Mouse (Mus musculus): ENCODE results near the gene Pgls. TPM values are rescaled to one million over a fixed set of nuclear protein-coding genes. Genes with fewer than 3 reads are reported as not detected.

Pgls gene
- total and polyA plus RNA-seq, 3 experiments: 39.7 to 360 (median 87.2) TPM

DNA sequence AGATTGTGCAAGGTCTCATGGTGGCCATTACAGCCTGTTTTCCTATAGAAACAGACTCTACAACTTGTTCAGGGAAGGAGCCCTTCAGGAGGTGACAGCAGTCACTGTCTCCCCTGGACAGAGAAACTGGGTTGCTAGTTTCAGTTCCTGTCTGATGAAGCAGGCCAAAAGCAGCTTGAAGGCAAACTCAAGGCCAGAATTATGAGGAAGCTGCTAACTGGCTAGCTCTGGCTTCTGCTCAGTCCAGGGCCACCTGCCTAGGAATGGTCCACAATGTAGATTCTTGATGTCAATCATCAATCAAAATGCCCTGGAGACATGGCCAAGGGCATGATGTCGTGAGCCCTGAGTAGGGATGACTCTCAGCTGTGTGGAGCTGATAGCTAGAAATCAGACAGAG is 33.1 kb downstream of the Pgls start:
- Histone ChIP-seq H3K9me3 (replicated peaks) (peaks cover 45% of the 10 kb centered on the region), H3K4me1 (ENCODE audit: insufficient read depth, low read depth, low read length) (peaks cover 24% of the 10 kb centered on the region), H3K36me3 (replicated peaks) (peaks cover 87% of the 10 kb centered on the region), H3K27me3 (ENCODE audit: insufficient read depth, low read length) (peaks cover 4% of the 10 kb centered on the region; the same call in 1 of the 2 replicates), H3K4me3 (ENCODE audit: low read depth, low read length) (no peak overlapping the region)
- TF ChIP-seq GATA1 (IDR thresholded peaks at IDR 0.05; ENCODE audit: borderline replicate concordance, low read length): no peak
- TF ChIP-seq CTCF (IDR thresholded peaks at IDR 0.05; ENCODE audit: low read depth, low read length): no peak
- ATAC-seq (ENCODE audit: extremely low read depth, insufficient number of reproducible peaks, low FRiP score, poor library complexity, severe bottlenecking): no peak
- DNase-seq (ENCODE audit: low spot score): no peak

DNA sequence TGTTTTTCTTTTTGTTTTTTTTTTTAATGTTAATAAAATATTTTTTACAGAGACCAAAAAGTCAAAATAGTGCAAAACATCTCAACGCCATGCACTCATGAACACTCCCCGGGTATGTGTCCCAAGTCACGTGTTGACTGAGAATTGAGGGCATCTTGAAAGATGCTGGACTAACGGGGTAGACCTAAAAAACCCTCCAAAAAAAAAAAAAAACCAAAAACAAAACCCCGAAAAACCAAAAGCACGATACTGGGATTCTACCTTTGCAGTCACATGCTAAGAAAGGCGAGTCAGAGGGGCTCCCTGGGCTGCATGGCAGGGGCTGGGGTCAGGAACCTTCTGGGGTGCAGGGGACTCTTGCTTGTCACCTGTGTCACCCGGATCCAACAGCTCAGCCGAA is 34.8 kb downstream of the Pgls start:
- ATAC-seq (ENCODE audit: extremely low read depth, insufficient number of reproducible peaks, low FRiP score, poor library complexity, severe bottlenecking): no peak
- peaks cover 28% of the 10 kb centered on the region for H3K4me1 ChIP-seq (ENCODE audit: insufficient read depth, low read depth, low read length)
- peaks cover 70% of the 10 kb centered on the region for H3K36me3 ChIP-seq (replicated peaks)

DNA sequence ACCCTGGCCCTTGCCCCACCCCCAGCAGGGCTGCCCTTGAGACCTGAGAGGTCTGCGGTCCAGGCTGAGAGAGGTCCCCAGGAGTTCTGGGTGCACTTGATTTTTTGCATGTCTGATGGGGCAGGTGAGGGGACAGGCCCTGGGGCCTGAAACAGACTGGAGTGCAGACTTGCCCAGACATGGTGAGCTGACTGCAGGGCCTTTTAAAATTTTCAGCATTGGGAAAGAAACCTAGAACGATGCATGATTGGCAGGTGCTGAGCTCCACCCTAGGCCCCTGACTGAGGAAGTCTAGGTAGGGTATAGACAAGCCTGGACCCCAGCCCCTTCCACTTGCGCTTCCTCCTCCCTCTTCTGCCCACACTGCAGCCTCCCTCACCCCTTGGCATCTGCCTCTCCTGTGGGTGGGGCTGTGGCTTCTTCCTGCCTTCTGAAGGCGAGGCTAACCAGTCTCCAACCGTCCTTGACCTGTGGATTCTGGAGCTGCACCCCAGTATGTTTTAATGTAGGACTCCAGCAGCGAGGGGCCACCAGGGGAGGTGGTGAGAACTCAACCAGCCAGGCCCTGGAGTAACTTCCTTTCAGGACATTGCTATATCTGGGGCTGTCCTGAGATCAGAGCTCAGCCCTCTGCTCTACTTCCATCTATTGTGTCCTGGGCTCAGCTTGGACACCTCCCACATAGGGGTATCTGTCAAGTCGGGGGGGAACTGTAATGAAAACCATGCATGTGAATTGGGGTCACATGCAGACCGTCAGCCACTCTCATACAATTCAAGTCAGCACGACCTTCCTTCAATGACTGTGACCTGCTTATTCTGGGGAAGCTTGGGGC is 35.5 kb downstream of the Pgls start:
- Histone ChIP-seq H3K4me1 (ENCODE audit: insufficient read depth, low read depth, low read length) (peaks cover 32% of the 10 kb centered on the region), H3K36me3 (replicated peaks) (peaks cover 63% of the 10 kb centered on the region), H3K27me3 (ENCODE audit: insufficient read depth, low read length) (peaks cover 21% of the 10 kb centered on the region), H3K4me3 (ENCODE audit: low read depth, low read length) (no peak overlapping the region), H3K9me3 (replicated peaks) (peaks cover 26% of the 10 kb centered on the region)
- TF ChIP-seq GATA1 (IDR thresholded peaks at IDR 0.05; ENCODE audit: borderline replicate concordance, low read length) (no peak), GATA2 (IDR thresholded peaks at IDR 0.05; ENCODE audit: borderline replicate concordance, low read depth, low read length) (no peak), CTCF (IDR thresholded peaks at IDR 0.05; ENCODE audit: low read depth, low read length) (no peak), TAL1 (conservative IDR thresholded peaks at IDR 0.05; ENCODE audit: low read depth, low read length) (no peak), POLR2AphosphoS5 (IDR thresholded peaks at IDR 0.05; ENCODE audit: insufficient replicate concordance, low read depth, low read length) (no peak)
- no peak for DNase-seq (ENCODE audit: low spot score)
- ATAC-seq (ENCODE audit: extremely low read depth, insufficient number of reproducible peaks, low FRiP score, poor library complexity, severe bottlenecking): no peak

More for the DNA sequence above, 34.8 kb downstream of the Pgls start:
- peaks cover 18% of the 10 kb centered on the region for H3K27me3 ChIP-seq (ENCODE audit: insufficient read depth, low read length)
- no peak for TF ChIP-seq TAL1 (conservative IDR thresholded peaks at IDR 0.05; ENCODE audit: low read depth, low read length)
- no peak for TF ChIP-seq GATA2 (IDR thresholded peaks at IDR 0.05; ENCODE audit: borderline replicate concordance, low read depth, low read length)
- H3K4me3 ChIP-seq (ENCODE audit: low read depth, low read length): no peak overlapping the region
- H3K9me3 ChIP-seq (replicated peaks): peaks cover 33% of the 10 kb centered on the region
- no peak for DNase-seq (ENCODE audit: low spot score)

DNA sequence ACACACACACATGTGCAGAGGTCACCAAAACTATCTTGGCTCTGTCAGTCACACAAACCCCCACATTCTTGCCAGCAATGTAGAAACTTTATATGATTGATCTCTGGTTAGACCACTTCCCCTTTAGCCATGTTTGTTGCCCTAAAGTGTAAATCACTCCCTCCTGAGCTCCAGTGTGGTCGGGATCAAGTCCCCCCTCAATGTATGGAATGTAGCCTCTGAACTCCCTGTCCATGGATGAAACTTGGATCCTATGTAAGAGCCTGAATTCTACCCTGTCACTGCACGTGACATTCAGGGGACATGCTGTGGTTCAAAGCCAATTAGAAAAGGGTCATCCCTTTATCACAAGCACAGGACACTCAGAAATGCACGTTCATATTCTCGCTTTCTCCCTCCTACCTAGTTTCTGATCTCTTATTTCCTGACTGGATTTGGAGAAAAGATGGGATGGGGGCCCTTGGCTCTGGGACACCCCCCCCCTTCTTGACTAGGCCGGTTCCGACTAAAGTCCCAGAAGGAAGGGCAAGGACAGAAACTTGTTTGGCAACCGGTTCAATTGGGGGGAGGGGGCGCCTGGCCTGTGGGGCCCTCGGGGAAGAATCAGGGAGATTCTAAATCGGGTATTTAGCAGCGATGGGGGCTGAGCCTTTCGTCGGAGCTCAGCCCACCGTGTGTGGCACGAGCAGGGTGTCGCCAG is 36.6 kb downstream of the Pgls start:
- DNase-seq (ENCODE audit: low spot score) (no peak), ATAC-seq (ENCODE audit: extremely low read depth, insufficient number of reproducible peaks, low FRiP score, poor library complexity, severe bottlenecking) (no peak)
- no peak for TF ChIP-seq POLR2AphosphoS5 (IDR thresholded peaks at IDR 0.05; ENCODE audit: insufficient replicate concordance, low read depth, low read length)
- TF ChIP-seq GATA1 (IDR thresholded peaks at IDR 0.05; ENCODE audit: borderline replicate concordance, low read length): no peak
- TF ChIP-seq CTCF (IDR thresholded peaks at IDR 0.05; ENCODE audit: low read depth, low read length): no peak
- TF ChIP-seq GATA2 (IDR thresholded peaks at IDR 0.05; ENCODE audit: borderline replicate concordance, low read depth, low read length): no peak
- no peak for TF ChIP-seq TAL1 (conservative IDR thresholded peaks at IDR 0.05; ENCODE audit: low read depth, low read length)
- H3K36me3 ChIP-seq (replicated peaks): peaks cover 52% of the 10 kb centered on the region
- peaks cover 15% of the 10 kb centered on the region for H3K9me3 ChIP-seq (replicated peaks)
- H3K4me3 ChIP-seq (ENCODE audit: low read depth, low read length): no peak overlapping the region
- H3K4me1 ChIP-seq (ENCODE audit: insufficient read depth, low read depth, low read length): peaks cover 42% of the 10 kb centered on the region
- peaks cover 30% of the 10 kb centered on the region for H3K27me3 ChIP-seq (ENCODE audit: insufficient read depth, low read length)

DNA sequence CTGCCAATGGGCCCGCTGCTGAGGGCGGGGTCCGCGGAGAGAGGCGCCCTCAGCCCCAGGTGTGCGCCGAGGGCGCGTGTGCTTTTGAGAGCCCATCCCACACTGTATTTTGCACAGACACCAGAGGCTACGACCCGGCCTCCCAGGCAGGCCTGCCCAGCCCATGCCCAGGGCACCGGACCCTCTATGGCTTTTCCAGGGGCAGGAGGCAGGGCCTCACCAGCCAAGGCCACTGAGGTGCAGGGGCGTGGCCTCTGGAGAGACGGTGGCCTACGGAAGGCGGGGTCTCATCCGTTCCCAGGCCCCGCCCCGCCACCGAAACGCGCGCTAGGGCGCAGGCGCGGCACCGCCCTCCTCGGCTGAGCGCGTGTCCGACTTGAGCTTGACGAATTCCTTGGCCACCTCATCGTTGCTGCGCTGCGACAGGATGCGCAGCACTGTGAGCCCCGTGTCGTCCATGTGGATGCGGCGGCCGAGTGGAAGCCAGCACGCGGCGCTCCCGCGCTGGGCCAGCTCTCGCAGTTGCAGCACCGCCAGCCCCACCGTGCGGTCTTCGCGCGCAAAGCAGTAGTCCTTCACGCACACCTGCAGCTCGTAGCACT is 37.2 kb downstream of the Pgls start:
- DNase-seq (ENCODE audit: low spot score) (peak; percentile 42), ATAC-seq (ENCODE audit: extremely low read depth, insufficient number of reproducible peaks, low FRiP score, poor library complexity, severe bottlenecking) (no peak)
- Histone ChIP-seq H3K36me3 (replicated peaks) (peaks cover 46% of the 10 kb centered on the region), H3K4me3 (ENCODE audit: low read depth, low read length) (peak overlapping the region; percentile 18; the same call in 1 of the 2 replicates), H3K27me3 (ENCODE audit: insufficient read depth, low read length) (peaks cover 37% of the 10 kb centered on the region), H3K4me1 (ENCODE audit: insufficient read depth, low read depth, low read length) (peaks cover 48% of the 10 kb centered on the region), H3K9me3 (replicated peaks) (peaks cover 13% of the 10 kb centered on the region)
- no peak for TF ChIP-seq CTCF (IDR thresholded peaks at IDR 0.05; ENCODE audit: low read depth, low read length)
- no peak for TF ChIP-seq GATA1 (IDR thresholded peaks at IDR 0.05; ENCODE audit: borderline replicate concordance, low read length)
- TF ChIP-seq POLR2AphosphoS5 (IDR thresholded peaks at IDR 0.05; ENCODE audit: insufficient replicate concordance, low read depth, low read length): no peak
- no peak for TF ChIP-seq GATA2 (IDR thresholded peaks at IDR 0.05; ENCODE audit: borderline replicate concordance, low read depth, low read length)
- no peak for TF ChIP-seq TAL1 (conservative IDR thresholded peaks at IDR 0.05; ENCODE audit: low read depth, low read length)

DNA sequence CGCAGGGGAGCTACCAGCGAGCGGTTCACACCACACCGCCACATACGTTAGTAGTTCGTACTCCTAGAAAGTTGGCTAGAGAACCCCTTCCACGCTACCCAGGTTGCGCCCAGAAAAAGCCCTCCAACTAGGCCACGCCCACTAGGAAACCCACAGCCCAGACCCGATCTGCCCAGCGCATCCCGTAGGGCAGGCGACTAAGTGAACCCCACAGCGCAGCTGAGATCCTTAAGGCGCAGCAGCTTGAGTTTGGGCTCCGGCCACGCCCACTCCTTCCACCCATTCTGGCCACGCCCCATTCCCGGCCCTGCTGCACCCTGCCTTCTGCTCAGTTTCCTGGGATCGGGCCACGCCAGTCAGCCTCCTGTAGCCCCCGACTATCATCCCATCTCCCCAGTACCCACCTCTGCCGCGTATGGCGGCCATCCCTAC is 37.8 kb downstream of the Pgls start:
- no peak for ATAC-seq (ENCODE audit: extremely low read depth, insufficient number of reproducible peaks, low FRiP score, poor library complexity, severe bottlenecking)
- TF ChIP-seq CTCF (IDR thresholded peaks at IDR 0.05; ENCODE audit: low read depth, low read length): no peak
- TF ChIP-seq GATA2 (IDR thresholded peaks at IDR 0.05; ENCODE audit: borderline replicate concordance, low read depth, low read length): no peak
- no peak for TF ChIP-seq TAL1 (conservative IDR thresholded peaks at IDR 0.05; ENCODE audit: low read depth, low read length)
- TF ChIP-seq GATA1 (IDR thresholded peaks at IDR 0.05; ENCODE audit: borderline replicate concordance, low read length): no peak
- TF ChIP-seq POLR2AphosphoS5 (IDR thresholded peaks at IDR 0.05; ENCODE audit: insufficient replicate concordance, low read depth, low read length): no peak
- Histone ChIP-seq H3K4me1 (ENCODE audit: insufficient read depth, low read depth, low read length) (peaks cover 54% of the 10 kb centered on the region), H3K27me3 (ENCODE audit: insufficient read depth, low read length) (peaks cover 43% of the 10 kb centered on the region), H3K36me3 (replicated peaks) (peaks cover 40% of the 10 kb centered on the region), H3K9me3 (replicated peaks) (peaks cover 13% of the 10 kb centered on the region), H3K4me3 (ENCODE audit: low read depth, low read length) (peak overlapping the region; percentile 18; the same call in 1 of the 2 replicates)
- no peak for DNase-seq (ENCODE audit: low spot score)
